Mouse (Mus musculus) lung, postnatal 36 days (tissue): ENCODE results near the gene Prkd2.

Experiments used
- DNase-seq: peaks from one replicate; pipeline ENCODE4 v3.0.0; 2022; ENCODE audit warnings: mixed read lengths

The Prkd2 gene

DNA sequence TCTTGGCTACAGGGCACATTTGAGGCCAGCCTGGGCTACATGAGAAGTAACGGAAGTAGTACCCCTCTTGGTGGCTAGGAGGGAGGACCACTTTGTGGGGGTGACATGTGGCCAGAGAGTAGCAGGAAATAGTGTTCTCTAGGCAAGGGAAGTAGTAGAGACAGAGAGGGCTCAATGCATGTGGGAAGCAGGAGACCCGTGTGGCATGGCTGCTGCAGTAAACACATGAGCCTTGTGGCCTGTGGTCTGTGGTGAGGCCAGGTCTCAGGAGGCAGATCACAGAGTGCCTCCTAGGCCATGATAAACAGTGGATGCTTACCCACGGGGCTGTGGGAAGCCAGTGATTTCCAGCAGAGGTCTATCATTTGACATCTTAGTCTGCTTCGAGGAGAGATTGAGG lies 15.4 kb upstream of the Prkd2 start:
- no peak for DNase-seq

DNA sequence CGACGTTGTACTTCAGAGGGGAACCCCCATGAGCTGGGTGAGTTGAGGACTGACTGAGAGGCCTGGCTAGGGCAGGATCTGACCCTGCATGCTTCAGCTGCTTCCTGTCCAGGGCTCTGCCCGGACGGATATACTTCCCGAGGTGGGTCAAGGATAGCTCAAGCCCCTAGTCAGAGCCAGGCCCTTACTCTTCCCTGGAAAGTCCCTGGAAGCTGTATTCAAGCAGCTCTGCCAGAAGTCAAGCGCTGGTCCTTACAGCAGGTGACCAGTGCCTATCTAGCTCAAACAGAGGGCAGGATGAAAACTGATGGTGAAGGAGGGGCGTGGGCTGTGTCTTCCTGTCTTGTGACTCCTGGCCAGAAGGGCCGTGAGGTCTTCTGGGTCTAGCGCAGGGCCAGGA lies 12.3 kb upstream of the Prkd2 start:
- DNase-seq: no peak

DNA sequence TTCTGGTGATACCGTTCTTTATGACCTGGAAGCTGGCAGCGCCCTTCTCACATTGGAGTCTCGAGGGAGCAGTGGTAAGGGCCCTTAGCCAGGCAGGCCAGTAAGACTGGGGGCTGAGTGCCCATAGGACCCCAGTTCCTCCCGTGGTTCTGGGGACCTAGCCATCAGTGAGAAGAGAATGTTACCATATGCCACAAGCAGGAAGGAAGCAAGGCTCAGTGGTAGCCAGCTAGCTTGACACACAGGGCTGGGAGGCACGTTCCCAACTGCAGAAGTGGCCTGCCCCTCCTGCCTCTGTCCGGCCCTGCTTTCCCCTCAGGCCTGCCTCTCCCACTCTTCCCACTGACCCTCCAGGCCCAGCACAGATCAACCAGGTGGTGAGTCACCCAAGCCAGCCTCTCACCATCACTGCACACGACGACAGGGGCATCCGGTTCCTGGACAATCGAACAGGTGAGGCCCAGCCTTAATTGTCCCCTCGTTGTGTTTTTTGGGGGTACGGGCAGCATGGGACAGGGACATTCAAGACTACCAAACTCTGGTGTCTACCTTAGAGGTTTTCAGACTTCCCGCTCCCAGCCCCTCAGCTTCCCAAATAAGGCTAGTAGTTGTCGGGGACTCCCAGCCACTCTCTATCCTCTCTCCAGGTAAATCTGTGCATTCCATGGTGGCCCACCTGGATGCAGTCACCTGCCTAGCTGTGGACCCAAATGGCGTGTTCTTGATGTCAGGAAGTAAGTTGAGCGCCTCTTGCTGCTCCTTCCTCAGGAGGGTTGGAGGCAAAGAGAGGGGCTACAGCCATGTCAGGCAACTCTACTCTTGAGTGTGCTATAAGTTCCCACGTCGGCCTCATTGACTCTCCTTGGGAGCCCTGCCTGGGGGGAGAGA lies 4.5 kb upstream of the Prkd2 start:
- no peak for DNase-seq

DNA sequence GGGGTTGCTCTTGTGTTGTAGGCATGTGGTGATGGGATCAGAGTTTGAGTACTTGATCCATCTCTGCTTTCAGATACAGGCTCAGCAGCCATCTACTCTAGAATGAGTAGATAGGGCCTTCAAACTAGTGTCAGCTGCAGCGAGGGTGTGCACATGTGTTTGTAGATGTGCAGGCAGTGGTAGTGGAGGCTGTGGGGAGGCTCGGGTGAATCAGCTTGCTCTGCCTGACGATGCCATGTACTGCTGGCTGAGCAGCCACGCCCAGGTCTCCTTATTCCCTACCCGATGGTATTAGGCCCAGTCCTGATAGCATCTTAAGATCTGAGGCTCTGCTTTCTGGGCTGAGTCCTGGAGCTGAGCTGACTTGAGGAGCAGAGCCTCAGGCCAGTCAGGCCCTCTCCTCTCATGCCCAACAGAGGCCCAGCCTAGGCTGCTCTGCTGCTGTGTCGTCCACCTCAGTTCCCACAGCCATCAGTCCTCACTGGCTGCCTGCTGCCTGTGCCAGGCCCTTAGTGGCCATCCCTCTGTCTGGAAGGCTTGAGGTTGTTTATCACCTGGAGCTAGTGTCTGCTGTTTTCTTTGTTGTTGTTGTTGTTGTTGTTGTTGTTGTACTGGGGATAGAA lies 3.8 kb upstream of the Prkd2 start:
- DNase-seq: no peak

DNA sequence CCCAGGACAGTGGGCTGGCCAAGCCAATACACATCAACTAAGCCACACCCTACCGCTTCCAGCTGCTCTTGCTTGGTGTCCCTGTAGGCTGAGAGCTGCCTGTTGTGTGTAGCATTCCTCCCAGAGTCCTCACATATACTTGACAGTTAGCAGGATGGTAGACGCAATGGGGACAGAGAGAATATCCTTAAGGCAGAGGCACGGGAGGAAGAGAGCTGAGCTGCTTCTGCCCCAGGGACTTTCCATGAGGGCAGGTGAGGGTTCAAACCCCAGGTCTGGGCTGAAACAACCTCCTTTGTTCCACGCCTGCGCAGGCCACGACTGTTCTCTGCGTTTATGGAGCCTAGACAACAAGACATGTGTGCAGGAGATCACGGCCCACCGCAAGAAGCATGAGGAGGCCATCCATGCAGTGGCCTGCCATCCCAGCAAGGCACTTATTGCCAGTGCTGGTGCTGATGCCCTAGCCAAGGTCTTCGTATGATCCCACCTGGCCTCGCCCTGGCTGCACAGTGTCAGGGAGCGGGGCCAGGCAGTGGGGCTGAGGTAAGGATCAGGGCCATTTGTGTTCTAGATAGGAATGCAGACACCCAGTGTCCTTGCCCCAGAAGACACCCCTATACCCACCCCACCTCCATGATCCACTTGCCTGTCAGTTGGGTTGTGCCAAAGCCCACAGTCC lies 3.1 kb upstream of the Prkd2 start:
- no peak for DNase-seq

DNA sequence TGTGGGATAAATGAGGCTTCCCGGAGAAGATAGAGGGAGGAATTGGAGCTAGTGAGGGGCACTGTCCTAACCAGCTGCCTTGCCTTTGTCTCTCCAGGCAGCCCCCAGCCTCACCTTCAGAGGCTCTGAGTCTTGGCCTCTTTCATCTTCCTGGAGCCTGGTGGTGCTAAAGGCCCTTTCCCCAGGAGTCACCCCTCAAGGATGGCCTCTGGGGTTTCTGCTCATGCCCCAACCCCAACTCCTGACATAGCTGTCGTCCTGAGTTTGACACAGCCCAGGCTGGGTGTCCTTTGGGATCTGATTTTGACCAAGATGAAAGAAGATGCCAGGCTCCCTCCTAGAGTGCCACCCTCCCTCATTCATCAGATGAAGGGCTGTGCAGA lies 2.6 kb upstream of the Prkd2 start:
- DNase-seq: no peak

DNA sequence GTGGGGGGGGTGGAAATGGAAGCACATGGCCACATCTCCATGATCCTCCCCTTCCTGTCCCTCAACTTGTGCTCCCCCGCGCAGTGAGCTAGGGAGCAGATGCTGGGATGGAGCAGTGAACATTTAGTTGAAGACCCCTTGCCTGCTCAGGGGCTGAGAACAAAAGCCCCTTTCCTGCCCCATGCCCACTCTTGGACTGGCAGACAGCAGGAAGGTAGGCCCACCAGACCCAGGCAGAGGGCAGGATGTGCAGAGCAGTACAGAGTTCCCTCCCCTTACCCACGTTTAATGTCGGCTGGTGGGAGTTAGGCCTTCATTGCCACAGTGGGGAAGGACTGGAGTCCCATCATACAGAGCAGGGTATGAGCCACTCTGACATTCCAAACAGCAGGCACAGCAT lies 1.6 kb upstream of the Prkd2 start:
- DNase-seq: no peak

DNA sequence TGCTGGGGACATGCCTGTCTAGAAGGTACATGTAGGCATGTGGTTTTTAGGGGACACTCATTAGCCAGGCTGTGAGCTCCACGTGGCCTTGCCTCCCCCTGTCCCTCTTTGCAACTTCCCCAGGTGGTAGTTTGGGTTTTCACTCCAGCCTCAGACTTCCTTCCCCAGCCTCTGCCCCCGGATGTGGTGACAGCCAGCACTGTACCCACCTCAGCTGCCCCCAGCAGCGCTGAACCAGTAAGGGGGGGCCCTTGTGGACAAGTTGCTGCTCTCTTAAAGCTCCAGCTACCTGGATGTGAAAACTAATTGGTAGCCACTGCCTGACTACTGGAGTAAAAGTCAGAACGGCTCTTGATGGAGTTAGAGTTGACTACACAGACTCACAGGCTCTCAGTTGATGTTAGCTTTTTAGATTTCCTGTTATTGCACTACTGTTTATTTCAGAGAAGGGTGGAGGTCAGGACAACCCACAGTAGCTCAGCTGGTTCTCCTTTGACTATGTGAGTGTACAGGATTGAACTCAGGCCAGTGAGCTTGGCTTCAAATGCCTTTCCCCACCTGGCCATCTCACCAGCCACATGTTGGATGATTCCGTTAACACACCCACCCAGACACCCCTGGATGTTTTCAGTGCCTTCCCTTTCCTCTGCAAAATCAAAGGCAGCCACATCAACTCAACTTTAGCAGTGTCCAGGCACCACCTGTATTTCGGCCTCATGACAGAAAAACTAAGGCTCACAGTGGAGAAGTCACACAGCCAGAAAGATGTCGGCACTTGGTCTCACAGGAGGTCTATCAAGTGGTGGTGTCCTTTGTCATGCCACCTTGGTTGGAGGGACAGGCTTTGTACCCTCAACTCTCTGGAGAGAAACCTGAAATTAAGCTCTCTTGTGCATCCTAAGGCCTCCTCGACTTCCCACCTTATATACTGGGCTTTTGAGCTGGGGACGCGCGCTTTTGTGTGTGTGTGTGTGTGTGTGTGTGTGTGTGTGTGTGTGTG lies 841 bp upstream of the Prkd2 start:
- DNase-seq: peak; percentile 60

DNA sequence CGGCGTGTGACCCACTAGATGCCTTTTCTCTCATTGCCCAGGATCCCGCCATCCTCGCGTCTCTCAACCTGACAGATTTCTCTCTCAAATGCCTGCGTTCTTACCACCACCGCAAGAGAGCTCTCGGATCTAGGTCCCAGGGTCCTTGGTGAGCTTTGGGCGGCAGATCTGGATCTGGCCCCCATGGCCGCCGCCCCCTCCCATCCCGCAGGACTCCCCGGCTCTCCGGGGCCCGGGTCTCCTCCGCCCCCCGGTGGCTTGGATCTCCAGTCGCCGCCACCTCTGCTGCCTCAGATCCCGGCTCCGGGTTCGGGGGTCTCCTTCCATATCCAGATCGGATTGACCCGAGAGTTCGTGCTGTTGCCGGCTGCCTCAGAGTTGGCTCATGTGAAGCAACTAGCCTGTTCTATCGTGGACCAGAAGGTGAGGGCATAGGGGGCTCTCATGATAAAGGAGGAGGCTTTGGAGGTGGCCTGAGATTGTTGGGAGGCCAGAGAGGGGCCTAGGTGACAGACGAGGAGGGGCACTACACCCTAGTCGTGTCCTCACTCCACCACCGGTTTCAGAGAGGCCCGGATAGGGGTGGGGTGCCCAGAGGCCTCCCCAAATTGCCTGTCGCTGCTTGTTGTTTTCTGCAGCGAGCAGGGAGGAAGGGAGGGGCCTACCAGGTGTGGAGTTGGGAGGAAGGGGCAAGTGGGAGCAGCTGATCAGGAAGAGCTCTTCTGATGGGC lies 904 bp downstream of the Prkd2 start:
- peak; percentile 56 for DNase-seq

DNA sequence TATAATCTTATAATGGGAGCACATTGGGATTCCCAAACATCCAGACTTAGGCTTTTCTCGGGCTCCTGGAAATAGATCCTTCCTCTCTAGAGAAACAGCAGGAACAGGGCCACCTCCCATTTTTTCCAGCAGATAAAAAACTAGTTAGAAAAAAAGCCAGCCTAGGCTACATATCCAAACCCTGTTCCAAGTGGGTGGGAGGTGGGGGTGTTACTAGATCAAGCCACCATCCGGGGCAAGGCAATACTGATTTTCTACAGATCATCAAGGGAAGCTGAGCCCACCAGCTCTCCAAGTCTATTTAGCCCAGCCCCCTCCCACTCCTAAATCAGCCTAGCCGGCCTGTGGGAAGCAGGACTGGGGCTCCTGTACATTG lies 2.0 kb downstream of the Prkd2 start:
- DNase-seq: peak; percentile 51

DNA sequence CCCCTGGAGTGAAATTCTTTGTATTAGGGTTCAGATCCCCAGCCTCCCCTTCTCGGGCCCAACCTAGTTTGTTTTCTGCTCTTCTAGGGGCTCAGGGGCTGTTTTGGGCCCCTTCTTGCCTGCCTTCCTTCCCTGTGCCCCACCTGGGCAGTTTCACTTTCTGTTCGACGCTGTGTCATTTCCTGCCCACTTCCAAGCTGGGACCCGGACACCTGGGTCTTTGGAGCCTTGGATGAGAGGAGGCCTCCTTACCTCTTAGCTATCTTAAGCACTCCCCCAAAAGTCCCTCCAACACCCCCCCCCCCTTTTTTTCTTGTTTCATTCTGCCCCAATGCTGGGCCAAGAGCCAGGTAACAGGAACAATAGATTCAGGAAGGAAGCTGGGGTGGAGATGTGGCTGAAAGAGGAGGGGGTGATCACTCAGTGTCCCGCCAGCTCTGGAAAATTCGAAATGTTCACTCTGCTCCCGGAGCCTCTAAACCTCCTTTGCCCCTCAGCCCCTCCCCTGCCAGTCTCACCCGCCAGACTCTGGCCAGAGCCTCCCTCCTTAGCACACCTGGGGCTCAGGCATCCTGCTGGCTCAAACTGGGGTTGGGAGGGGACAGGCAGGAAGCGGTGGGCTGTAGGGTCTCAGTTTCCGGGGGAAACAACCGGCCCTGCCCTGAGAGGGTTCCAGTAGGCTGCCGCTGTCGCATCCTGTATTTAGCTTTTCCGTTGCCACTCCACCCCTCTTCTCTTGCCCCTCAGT lies 2.5 kb downstream of the Prkd2 start:
- DNase-seq: peak; percentile 81

DNA sequence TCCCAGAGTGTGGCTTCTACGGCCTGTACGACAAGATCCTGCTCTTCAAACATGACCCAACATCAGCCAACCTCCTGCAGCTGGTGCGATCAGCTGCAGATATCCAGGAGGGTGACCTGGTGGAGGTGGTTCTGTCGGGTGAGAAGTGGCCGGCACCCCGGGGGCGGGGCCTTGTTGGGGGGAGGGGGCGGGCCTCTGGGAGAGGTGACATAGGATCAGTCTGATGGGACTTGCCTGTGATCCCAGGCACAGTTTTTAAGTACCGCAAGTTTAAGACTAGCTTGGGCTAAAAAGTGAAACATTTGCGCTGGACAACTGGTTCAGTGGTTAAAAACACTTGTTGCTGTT lies 3.1 kb downstream of the Prkd2 start:
- no peak for DNase-seq

DNA sequence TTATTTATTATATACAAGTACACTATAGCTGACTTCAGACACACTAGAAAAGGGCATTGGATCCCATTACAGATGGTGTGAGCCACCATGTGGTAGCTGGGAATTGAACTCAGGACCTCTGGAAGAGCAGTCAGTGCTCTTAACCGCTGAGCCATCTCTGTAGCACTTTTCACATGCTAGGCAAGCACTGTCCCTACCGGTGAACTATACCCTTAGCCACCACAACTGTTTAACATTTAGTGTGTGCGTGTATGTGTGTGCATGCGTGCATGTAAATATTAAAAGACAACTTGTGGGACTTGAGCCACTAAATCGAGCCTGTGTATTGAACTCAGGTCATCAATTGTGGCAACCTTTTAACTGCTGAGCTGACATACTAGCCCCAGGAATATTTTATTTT lies 4.1 kb downstream of the Prkd2 start:
- no peak for DNase-seq

DNA sequence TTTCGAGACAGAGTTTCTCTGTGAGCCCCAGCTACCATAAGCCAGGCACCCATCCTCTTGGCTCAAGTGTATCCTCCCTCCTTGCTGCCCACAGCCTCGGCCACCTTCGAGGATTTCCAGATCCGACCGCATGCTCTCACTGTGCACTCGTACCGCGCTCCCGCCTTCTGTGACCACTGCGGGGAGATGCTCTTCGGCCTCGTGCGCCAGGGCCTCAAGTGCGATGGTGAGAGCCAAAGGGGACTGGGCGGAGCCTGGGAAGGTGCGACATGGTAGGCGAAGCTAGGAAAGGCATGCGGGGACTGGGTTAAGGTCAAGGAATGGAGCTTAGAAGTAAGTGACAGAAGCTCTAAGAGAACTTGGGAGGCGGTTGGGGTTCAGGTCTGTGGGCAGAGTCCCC lies 4.8 kb downstream of the Prkd2 start:
- no peak for DNase-seq

DNA sequence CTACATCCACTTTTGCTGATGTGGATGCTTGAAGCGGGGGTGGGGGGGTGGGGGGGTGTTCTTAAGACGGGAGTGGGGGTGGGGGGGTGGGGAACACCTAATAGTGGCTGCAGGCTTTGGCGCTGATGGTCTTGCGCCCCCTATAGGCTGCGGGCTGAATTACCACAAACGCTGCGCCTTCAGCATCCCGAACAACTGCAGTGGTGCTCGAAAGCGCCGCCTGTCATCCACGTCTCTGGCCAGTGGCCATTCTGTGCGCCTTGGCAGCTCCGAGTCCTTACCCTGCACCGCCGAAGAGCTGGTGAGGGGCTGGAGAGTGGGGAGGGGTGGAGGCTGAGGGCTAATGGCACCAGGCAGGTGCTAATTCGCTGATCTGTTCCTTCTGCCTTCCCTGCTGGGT lies 5.9 kb downstream of the Prkd2 start:
- DNase-seq: peak; percentile 70

DNA sequence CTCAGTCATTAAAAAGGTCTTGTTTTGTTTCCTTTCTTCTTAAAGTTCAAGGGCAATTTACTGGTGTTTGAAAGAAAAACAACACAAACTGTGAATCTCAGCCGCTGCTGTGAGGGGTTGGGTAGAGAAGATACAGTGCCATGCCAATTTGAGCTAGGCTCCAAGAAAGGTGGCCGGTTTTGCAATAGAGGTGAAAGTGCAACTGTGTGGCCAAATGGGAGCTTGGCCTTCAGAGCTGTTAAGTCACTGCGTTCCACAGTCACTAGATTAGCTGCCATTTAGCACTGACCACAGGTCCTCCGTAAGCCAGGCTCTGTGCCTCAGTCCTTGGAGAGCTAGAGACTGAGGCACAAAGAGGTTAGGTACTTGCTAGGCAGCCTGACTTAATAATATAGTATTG lies 8.9 kb downstream of the Prkd2 start:
- DNase-seq: no peak

DNA sequence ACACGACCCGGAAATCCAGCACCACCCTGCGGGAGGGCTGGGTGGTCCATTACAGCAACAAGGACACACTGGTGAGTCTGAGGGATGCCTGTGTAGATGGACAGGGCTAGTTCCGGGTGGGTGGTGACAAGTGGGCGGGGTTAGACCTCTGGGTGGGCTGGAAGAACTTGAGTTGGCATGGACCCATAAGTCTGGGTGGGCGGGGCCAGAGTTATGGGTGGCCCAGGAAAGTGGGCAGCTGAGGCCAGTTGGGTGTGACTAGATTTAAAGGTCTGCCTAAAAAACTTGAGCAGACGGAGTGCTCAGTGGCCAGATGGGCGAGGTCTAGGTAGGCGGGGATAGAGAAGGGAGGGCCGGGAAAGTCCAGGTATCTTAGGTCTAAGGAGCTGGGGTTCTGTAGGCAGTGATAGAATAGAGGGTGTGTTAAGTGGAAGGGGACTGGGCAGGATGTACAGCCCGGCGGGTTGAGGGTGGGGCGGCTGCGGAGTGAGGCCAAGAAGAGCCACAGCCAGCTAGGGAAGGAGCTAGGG lies 10.7 kb downstream of the Prkd2 start:
- peak; percentile 72 for DNase-seq

DNA sequence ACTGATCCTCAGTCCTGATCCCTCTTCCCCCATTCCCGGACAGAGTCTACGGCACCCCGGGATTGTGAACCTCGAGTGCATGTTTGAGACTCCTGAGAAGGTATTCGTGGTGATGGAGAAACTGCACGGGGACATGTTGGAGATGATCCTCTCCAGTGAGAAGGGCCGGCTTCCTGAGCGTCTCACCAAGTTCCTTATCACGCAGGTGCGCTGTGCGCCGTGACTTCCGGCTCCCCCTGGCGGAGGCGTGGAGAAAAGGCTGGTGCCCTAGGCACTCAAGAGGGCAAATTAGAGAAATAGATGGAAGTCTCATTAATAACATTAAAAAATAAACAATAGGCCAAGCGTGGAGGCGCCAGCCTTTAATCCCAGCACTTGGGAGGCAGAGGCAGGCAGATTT lies 15.6 kb downstream of the Prkd2 start:
- peak; percentile 44 for DNase-seq

DNA sequence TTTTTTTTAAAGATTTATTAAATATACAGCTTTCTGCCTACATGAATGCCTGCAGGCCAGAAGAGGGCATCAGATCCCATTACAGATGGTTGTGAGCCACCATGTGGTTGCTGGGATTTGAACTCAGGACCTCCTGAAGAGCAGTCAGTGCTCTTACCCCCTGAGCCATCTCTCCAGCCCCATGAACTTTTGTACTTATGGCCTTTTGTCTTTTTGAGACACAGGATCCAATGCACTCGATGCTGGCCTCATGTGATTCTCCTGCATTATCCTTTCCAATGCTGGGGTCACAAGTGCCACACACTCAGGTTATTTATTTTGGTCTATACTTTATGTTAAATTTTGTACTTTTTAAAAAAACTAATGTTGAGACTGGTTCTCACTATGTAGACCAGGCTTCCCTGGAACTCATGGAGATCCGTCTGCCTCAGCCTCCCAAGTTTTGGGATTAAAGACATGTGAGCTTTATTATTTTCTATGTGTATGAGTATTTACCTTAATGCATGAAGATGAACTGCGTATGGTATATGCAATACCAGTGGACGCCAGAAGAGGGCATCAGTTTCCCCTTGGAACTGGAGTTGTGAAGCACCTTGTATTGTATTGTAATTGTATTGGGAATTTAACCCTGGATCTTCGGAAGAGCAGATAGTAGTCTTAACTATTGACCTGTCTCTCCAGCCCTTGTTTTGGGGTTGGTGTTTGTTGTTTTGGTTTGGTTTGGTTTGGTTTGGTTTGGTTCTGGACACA lies 17.4 kb downstream of the Prkd2 start:
- peak; percentile 75 for DNase-seq

DNA sequence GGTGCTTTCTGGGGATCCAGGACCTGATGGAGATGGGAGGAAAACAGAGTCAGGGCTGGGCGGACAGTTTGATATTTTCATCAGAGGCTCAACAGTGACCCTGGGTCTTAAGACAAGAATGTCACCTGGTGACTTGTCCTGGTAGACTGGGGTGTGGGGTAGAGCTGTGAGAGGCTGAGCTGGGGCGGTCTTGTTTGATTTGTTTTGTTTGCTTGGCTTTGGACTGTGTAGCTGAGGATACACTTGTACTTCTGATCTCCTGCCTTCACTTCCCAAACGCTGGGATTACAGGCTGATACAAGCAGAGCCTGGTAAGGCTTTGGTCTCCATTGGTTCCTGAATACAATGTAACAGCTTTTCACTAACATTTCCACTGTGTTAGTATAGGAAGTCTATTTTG lies 24.8 kb downstream of the Prkd2 start:
- no peak for DNase-seq
